Mouse (Mus musculus) 416B (cell line): Measurements from ENCODE around the gene Ciao2b.
"Not testable (repeated sequence)": the region's sequence is repeated elsewhere in the genome, so short reads cannot be mapped to it uniquely, and the experiment has no call there.

Source experiments
- DNase-seq: peaks from one replicate; pipeline ENCODE4 v3.0.0; 2011; ENCODE audit warnings: low read depth

The Ciao2b gene

GRCm38 (mm10) chr8:104641426-104642323 is at the start of gene Ciao2b:
TSS of gene Ciao2b (minus strand) at chr8:104641965.
- peak; percentile 88 for DNase-seq

GRCm38 (mm10) chr8:104688433-104688832 is 46.7 kb upstream of the Ciao2b start:
- no peak for DNase-seq

GRCm38 (mm10) chr8:104655614-104656013 is 13.8 kb upstream of the Ciao2b start:
- DNase-seq = no peak

GRCm38 (mm10) chr8:104654984-104655383 is 13.2 kb upstream of the Ciao2b start:
- DNase-seq = peak; percentile 89

GRCm38 (mm10) chr8:104644187-104644586 is 2.4 kb upstream of the Ciao2b start:
- not testable (repeated sequence) for DNase-seq

- DNase-seq = no peak
These were observed 524 bp upstream of the Ciao2b start for GRCm38 (mm10) chr8:104642324-104642654.

DNA sequence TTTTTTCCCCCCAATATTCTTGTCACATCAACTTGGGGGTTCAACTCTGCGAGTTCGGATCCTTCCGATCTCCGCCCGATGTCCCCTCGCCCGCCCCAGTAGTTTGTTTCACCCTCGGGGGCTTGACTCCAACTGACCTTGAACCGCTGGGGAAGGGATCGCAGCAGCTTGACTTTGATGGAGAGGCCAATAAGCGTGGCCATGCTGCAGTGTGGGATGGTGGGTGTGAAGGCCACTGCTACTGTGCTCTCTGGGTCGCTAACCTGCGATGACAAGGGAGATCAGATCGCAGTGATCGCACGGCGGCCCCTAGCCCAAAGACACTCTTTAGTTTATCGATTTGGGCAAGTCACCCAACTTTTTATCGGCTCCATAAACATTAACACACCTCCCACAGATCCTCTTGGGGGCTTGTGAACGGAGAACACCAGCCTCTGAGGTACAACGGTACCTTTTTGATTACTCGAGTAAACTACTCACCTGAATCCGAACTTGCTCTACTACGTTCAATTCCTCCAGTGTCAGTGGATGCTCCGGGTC is 864 bp downstream of the Ciao2b start:
- DNase-seq = no peak

GRCm38 (mm10) chr8:104640241-104640640 is 1.5 kb downstream of the Ciao2b start:
- DNase-seq = no peak

- DNase-seq = peak; percentile 32
These were observed 3.8 kb downstream of the Ciao2b start for GRCm38 (mm10) chr8:104638010-104638409.

DNA sequence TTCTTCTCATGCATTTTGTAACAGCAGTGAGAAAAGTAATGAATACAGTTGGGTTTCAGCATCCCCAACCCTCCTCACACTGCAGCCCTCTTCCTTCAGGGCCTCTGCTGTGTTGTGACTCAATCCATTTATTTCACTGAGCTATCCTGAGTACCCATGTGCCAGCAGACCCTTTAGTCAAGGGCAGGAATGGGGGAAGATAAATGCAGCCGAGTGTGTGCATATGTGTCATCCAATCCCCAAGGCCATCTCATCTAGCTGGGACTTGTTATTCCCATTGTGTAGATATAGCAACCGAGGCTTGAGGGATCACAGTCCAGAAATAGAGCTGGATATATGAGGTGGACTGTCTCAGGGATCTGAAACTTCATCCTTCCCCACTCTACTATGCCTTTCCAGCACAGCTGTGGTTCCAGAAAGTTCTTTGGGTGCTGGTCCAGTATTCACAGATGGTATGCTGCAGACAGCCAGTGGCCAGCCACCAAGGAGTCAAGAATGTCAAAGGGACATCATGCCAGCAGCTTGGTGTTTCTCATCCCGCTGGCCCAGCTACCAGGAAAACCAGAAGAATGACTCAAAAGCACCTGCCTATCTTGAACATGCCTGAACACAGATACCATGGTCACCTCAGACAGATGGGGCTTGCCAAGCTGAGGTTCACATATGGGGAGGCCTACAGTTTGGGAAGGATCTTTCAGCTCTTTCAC is 6.6 kb downstream of the Ciao2b start:
- DNase-seq = no peak

DNA sequence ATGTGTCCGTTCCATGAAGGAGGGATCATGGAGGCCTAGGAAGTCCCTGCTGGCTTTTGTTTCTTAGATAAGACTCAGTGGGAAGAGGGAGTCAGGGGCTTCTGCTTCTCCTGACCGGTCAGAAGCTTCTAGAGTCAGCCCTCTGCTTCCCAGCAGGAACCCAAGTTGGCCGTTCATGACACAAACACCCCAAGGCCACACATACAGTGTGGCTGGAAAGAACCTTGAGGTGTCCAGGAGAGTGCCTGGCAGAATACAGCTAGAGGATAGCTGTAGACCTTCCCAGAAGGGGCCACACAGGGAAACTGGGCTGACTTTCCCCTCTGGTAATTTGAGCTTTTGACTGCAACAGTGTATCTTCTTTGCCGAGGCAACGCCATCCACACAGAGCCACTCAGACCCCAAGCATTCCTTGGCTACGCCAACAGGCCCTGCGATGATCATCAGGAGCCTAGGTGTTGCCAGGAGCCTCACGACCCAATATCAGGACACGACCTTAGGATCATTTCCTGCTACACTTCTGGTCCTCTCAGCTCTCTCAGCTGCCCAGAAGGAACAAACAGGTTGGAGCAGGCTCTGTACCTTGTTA is 8.5 kb downstream of the Ciao2b start:
- no peak for DNase-seq

DNA sequence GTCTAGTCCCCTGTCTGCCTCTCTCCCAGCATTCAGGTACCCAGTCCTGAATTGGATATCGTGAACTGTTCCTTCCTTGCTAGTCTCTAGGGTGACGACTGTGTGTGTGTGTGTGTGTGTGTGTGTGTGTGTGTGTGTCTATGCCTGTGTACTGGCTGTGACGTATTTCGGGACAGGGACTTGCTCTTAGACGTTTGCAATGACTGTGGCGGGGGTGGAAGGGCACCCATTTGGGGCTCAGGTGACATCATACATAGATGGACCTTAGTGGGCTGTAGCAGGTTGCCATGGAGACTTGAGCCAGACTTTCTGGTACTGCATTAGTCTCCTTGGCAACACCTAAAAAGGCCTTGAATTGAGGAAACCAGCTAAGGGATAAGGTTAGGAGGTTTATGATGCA is 9.3 kb downstream of the Ciao2b start:
- no peak for DNase-seq

- no peak for DNase-seq
These were observed 9.8 kb downstream of the Ciao2b start for GRCm38 (mm10) chr8:104631975-104632374.

DNA sequence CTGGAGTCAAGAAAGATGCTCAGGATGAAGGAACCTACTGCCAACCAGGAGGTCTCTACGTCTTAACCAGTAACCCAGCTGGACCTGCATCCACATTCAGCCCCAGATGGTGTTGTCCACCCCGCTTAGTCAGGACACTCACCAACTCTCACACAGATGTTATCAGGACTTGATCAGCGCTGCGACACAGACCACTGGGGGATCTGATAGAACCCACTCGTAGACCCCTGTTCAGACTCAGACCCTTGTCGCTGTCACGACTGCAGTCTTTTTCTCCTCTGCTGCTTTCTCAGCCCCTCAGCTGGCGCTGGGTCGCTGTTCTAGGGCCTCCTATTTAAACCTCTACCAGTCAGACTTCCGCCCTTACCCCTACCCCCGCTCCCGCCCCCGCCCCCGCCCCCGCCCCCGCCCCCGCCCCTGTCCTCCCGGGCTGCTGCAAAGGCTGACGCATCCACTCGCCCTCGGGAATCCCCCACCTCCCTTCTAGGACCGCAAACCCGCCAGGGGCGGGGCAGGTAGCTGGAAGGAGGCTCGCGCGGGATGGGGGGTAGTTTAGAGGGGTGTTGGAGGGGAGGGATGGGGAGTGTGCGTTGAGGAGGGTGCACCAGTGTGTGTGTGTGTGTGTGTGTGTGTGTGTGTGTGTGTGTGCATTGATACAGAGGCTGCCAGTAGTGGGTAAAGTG is 10.6 kb downstream of the Ciao2b start, which contains the start of gene Rrad:
TSS of gene Rrad (minus strand) at position 347 of the 683 bp plus-strand sequence.
- DNase-seq = peak; percentile 75

- no peak for DNase-seq
These were observed 11.2 kb downstream of the Ciao2b start for GRCm38 (mm10) chr8:104630574-104630973.

DNA sequence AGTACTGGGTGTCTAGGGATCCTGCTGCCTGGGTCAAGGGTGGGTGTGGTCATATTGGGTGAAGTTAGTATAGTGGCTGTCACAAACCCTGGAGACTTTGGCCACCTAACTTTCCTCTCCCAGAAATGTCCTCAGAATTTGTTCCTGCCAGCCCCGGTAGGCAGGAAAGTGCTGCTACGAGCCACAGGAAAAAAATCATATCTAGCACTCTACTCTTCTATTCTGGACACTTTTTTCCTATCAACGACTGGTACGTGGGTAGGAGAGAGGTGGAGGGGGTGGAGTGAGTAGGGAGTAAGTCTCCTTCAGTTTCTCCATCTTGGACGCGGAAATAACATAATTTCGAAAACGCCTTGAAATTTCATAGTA is 11.7 kb downstream of the Ciao2b start:
- no peak for DNase-seq

DNA sequence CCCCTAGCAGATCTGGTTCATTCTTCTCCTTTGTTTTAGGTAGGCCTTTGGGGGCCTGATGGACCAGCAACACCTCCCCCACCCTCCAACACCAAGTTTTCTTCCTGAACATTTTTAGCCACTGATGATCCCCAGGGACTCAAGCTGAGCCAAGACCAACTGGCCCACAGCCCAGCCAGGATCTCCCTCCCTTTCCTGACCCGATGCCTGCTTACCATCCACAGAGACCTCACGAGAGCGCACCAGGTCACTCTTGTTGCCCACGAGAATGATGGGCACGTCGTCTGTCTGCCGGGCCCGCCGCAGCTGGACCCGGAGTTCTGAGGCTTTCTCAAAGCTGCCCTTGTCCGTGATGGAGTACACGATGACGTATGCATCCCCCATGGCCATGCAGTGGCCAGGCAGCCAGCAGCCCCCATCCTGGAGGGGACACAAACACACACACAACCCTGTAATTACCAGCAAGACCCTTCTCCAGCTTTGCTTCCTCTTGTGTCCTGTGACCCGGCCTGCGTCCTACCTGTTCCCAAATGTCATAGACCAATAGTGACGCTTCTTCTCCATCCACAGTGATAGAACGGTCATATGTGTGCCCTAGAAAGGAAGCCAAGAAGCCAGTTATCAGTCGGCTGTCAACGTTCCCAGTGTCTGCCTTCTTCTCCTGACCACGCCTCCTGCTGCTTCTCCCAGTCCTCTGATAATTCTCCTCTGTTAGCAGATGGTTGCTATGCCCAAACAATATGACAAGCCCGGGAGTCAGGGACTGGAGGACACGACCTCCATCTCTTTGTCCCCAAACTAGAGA is 12.3 kb downstream of the Ciao2b start:
- DNase-seq = no peak

- no peak for DNase-seq
These were observed 13.4 kb downstream of the Ciao2b start for GRCm38 (mm10) chr8:104628402-104628801.

DNA sequence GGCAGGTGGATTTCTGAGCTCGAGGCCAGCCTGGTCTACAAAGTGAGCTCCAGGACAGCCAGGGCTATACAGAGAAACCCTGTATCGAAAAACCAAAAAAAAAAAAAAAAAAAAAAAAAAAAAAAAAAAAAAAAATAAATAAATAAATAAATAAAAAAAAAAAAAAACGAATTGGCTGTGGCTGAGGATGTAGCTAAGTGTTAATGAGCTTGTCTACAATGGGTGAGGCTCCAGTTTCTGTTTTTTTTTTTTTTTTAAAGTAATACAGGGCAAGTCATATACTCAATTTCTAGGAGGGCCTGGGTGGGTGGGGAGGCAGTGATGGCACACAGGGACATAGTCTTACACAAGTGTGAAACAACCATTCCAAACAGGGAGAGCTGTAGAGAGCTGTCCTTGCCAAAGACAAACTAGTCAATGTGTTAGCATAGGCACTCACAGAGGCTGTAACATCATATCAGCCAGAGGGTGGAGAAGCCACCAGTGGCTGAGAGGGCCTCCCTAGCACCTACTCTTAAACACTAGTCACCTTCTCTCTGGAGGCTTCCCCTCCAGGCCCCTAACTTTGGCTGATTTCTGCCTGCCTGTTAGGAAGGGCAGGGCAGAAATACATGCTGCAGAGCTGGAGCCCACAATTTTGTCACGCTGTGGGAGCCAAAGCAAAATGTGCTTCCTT is 14.6 kb downstream of the Ciao2b start:
- no peak for DNase-seq

DNA sequence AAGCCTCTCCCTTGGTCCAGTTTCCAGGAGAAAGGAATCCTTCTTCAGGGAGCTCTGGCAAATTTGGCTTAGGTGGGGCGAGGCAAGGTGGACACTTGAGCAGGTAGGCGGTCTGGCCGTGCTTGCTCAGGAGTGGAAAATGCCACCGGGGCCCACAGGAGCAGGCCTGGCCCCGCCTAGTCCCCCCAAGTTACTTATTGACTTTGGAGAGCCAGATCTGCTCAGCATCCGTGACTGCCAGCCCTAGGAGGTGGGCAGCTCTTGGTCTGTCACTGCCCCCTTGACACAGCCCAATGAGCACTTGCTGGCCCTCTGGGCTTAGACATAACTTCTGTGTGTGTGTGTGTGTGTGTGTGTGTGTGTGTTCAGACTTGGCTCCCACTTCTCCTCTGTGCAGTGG is 17.6 kb downstream of the Ciao2b start, which contains the start of gene Cdh16:
TSS of gene Cdh16 (minus strand) at position 236 of the 400 bp plus-strand sequence.
- DNase-seq = no peak

DNA sequence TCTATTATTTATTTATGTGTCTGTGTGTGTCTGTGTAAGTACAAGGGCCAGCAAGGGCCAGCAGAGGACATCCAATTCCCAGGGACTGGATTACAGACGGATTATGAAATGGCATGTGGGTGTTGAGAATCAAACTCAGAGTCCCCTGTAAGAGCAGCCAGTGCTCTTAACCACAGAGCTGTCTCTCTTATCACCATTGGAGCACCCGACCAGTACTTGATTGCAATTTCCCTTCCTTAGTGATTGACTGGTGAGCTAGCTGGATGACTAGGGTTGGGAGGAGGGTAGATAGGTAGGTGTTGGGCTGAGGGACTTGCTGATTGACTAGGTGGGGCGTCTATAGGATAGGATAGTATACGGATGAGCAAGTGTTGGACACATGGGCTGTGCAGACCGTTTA is 21.0 kb downstream of the Ciao2b start:
- no peak for DNase-seq
